Mouse (Mus musculus) olfactory bulb, adult 2 months (tissue): Measurements from ENCODE around the gene Cep57l1. TPM values are rescaled to one million over a fixed set of nuclear protein-coding genes. Genes with fewer than 3 reads are reported as not detected.

Experiments
- H3K27ac ChIP-seq: fragments of 200-500 bp; 2 replicates; pipeline ENCODE4 v1.5.1; 2012; ENCODE audit warnings: low read depth, low read length; ENCODE audit not compliant: insufficient read depth
- H3K4me1 ChIP-seq: fragments of 200-500 bp; 2 replicates; pipeline ENCODE4 v1.6.1; 2012; ENCODE audit warnings: low read length; ENCODE audit not compliant: control insufficient read depth, insufficient read depth
- H3K4me3 ChIP-seq: fragments of 200-500 bp; 2 replicates; pipeline ENCODE4 v1.5.1; 2012; ENCODE audit warnings: mild to moderate bottlenecking, low read depth, low read length, moderate library complexity; ENCODE audit not compliant: insufficient read depth
- CTCF ChIP-seq: fragments of 200-500 bp; IDR thresholded peaks from 2 replicates; pipeline ENCODE4 v1.5.1; 2012; ENCODE audit warnings: low read depth, mild to moderate bottlenecking, low read length, moderate library complexity; ENCODE audit not compliant: insufficient read depth
- POLR2A ChIP-seq: fragments of 200-500 bp; IDR thresholded peaks from 2 replicates; pipeline ENCODE4 v1.6.1; 2012; ENCODE audit warnings: mild to moderate bottlenecking, low read depth, low read length, moderate library complexity; ENCODE audit not compliant: insufficient read depth
- WGBS: fragments of 180-500 bp; shearing (Covaris S2); methylation state at CpG from one replicate; pipeline ENCODE4 v1.1.7; 2018; 5-methylcytosine and 5-hydroxymethylcytosine counted together
- polyA plus RNA-seq: library from polyadenylated mRNA; stranded (reverse); fragments of >200 nt; gene quantifications from 2 replicates; pipeline ENCODE4 v1.2.4, GENCODE M21; 2012; ENCODE audit warnings: low replicate concordance; ENCODE audit not compliant: missing spikeins, insufficient read depth, insufficient read length

The Cep57l1 gene
- polyA plus RNA-seq = not detected in 2 replicates

- Histone ChIP-seq H3K4me1 (peaks cover 5% of the 10 kb centered on the region), H3K4me3 (peak within 1 kb of the TSS; percentile 71), H3K27ac (peak within 1 kb of the TSS; percentile 96)
- no peak for TF ChIP-seq CTCF
- TF ChIP-seq POLR2A = peak; percentile 8
- WGBS = under 1% methylated on average over 65 of the region's 69 CpGs
Observed at GRCm38 (mm10) chr10:41809771-41810563, at the start of gene Cep57l1, which contains the start of gene Sesn1. Gene Cep57l1 (minus strand): TSS chr10:41809871. Gene Sesn1 (plus strand): TSS chr10:41809935.

- TF ChIP-seq POLR2A = no peak
- TF ChIP-seq CTCF = no peak
- H3K4me1 ChIP-seq = no peaks in the 10 kb centered on the region; the same call in 1 of the 2 replicates
- H3K27ac ChIP-seq = no peak overlapping the region
- 87% methylated on average over 2 of the region's 2 CpGs for WGBS
- H3K4me3 ChIP-seq = no peak overlapping the region
Observed at GRCm38 (mm10) chr10:41848721-41849120, 39.0 kb upstream of the Cep57l1 start.

- WGBS = 97% methylated on average over 8 of the region's 8 CpGs
- Histone ChIP-seq H3K4me1 (no peaks in the 10 kb centered on the region; the same call in 1 of the 2 replicates), H3K4me3 (no peak overlapping the region), H3K27ac (no peak overlapping the region)
- no peak for TF ChIP-seq CTCF
- no peak for TF ChIP-seq POLR2A
Observed at GRCm38 (mm10) chr10:41847737-41848136, 38.1 kb upstream of the Cep57l1 start.

- WGBS = 78% methylated on average over 4 of the region's 4 CpGs
- no peak for TF ChIP-seq POLR2A
- no peak for TF ChIP-seq CTCF
Observed at GRCm38 (mm10) chr10:41838911-41839310, 29.2 kb upstream of the Cep57l1 start.

GRCm38 (mm10) chr10:41834131-41834530 lies 24.5 kb upstream of the Cep57l1 start:
- H3K4me3 ChIP-seq = no peak overlapping the region
- no peak overlapping the region for H3K27ac ChIP-seq
- WGBS = 91% methylated on average over 2 of the region's 2 CpGs
- TF ChIP-seq POLR2A (no peak), CTCF (no peak)
- H3K4me1 ChIP-seq = peaks cover 8% of the 10 kb centered on the region; the same call in 1 of the 2 replicates

More at GRCm38 (mm10) chr10:41838911-41839310, 29.2 kb upstream of the Cep57l1 start:
- Histone ChIP-seq H3K4me3 (no peak overlapping the region), H3K27ac (no peak overlapping the region), H3K4me1 (peaks cover 2% of the 10 kb centered on the region; the same call in 1 of the 2 replicates)

- 57% methylated on average over 6 of the region's 6 CpGs for WGBS
Observed at GRCm38 (mm10) chr10:41832191-41832590, 22.5 kb upstream of the Cep57l1 start.

GRCm38 (mm10) chr10:41830851-41831522 lies 21.3 kb upstream of the Cep57l1 start:
- Histone ChIP-seq H3K4me1 (peaks cover 5% of the 10 kb centered on the region; the same call in 1 of the 2 replicates), H3K4me3 (no peak overlapping the region), H3K27ac (no peak overlapping the region)
- WGBS = 50% methylated on average over 9 of the region's 9 CpGs
- TF ChIP-seq CTCF = no peak
- TF ChIP-seq POLR2A = no peak

More at GRCm38 (mm10) chr10:41832191-41832590, 22.5 kb upstream of the Cep57l1 start:
- H3K27ac ChIP-seq = no peak overlapping the region
- peaks cover 5% of the 10 kb centered on the region; the same call in 1 of the 2 replicates for H3K4me1 ChIP-seq
- H3K4me3 ChIP-seq = no peak overlapping the region
- TF ChIP-seq CTCF (no peak), POLR2A (no peak)

GRCm38 (mm10) chr10:41830445-41830844 lies 20.8 kb upstream of the Cep57l1 start:
- Histone ChIP-seq H3K4me3 (no peak overlapping the region), H3K4me1 (peaks cover 5% of the 10 kb centered on the region; the same call in 1 of the 2 replicates), H3K27ac (no peak overlapping the region)
- 45% methylated on average over 4 of the region's 4 CpGs for WGBS
- TF ChIP-seq CTCF (no peak), POLR2A (no peak)
